Mouse (Mus musculus): ENCODE results near the gene Cdt1.
A peak's percentile ranks its signal among the peaks of the same experiment; 100 is the strongest.

Gene Cdt1

GRCm38 (mm10) chr8:122567361-122568108 lies at the start of gene Cdt1:
Gene Cdt1, plus strand, starts transcription at chr8:122568015.
- peak; percentile 96 for DNase-seq (ENCODE audit: low read depth, low spot score)

GRCm38 (mm10) chr8:122520611-122521010 lies 47.2 kb upstream of the Cdt1 start:
- no peak for DNase-seq (ENCODE audit: low read depth, low spot score)

GRCm38 (mm10) chr8:122522796-122523651 lies 44.8 kb upstream of the Cdt1 start:
- DNase-seq (ENCODE audit: low read depth, low spot score): no peak

DNA sequence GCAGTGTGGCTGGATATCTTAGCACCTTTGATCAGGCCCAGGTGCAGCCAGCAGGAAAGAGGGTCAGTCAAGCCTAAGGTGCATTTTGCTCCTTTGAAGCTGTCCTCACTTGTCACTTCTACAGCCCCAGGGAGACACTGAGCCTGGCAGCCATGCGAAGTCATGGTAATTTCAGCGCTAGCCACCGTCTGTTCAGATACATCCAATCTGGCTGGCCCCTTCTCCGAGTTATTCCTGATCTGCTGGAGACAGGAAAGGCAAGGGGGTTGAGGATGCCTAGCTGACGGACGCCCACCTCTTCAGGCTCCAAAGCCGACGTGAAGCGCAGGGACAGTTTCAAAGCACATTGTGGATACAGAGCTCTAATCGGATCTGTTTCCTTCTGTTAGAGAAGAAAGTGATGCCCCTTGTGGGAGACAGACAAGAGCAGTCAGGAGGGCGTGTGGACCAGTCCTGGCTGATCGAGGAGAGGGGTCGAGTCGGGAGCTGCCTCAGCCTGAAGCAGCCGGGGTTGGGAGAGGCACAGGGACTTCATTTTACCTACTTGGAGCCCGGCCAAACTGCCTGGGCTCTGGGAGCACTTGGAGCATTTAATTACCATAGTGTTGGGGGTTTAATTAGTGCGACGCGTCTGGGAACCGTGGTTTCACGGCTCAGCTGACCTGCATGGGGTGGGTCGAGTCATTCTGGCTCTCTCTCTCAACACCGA lies 44.0 kb upstream of the Cdt1 start:
- DNase-seq (ENCODE audit: low read depth, low spot score): no peak

GRCm38 (mm10) chr8:122524506-122524905 lies 43.3 kb upstream of the Cdt1 start:
- DNase-seq (ENCODE audit: low read depth, low spot score): no peak

DNA sequence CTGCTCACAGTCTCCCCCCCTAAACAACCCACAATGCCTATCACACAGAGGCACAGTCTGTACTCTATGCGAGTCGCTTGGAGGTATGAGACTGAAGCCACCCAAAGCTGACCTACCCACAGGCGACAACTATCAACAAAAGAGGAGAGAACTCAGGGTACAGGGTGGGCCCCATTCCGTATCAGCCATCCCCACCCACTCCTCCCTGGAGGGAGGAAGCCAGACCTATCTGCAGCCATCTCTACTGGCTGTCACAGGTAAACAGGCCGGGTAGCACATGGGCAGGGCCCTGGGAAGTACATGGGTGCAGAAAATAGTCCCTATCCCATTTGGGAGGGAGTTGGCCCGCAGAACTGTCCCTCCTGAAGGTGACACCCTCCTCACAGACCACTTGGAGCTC lies 42.8 kb upstream of the Cdt1 start:
- DNase-seq (ENCODE audit: low read depth, low spot score): no peak

- DNase-seq (ENCODE audit: low read depth, low spot score): no peak
Observed at GRCm38 (mm10) chr8:122526084-122526483, 41.7 kb upstream of the Cdt1 start.

DNA sequence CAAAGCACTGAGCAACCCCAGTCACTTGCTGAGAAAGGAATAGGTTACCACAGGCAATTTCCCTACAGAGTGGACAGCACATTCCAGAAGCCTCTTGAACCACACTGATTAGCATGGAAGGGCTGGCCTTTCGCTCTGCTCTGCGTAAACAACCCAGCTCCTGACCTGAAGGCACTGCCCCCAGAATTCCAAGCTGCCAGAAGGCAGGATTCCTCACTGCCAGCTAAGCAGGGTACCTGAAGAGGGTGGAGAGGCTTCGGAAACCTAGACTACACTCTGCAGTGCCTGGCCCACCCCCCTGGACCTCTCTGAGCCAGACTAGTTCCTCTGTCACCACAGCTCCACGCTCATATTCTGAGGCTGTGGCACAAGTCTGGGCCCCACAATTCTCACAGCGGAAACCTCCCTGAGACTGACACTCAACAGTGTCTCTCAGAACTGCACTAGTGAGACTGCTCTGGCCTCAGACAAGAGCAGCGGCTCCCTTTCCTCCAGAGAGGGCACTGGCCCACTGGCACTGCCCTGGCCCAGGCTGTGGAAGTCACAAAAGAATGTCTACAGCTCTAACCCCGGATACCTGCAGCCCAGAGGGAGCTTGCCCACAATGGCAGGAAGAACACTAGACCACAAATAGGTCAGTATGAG lies 41.2 kb upstream of the Cdt1 start:
- DNase-seq (ENCODE audit: low read depth, low spot score): no peak

GRCm38 (mm10) chr8:122527937-122528336 lies 39.9 kb upstream of the Cdt1 start:
- no peak for DNase-seq (ENCODE audit: low read depth, low spot score)

DNA sequence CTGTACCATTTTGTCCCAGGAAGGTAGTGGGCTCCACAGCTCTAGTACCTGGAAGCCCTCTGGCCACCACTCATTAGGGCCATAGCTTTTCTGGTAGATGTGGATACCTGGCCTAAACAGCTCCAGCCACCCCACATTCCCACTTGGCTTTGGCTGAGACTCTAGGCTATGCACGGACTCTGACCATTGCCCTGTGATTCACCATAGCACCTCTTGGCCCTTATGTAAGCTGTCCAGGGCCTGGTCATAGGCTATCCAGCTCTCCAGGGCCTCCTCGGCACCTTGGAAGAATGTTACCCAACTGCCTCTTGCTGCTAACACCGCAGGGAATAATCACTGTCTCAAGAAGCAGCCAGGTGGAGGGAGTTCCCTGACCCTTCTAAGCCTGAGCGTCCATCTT lies 38.7 kb upstream of the Cdt1 start:
- no peak for DNase-seq (ENCODE audit: low read depth, low spot score)

DNA sequence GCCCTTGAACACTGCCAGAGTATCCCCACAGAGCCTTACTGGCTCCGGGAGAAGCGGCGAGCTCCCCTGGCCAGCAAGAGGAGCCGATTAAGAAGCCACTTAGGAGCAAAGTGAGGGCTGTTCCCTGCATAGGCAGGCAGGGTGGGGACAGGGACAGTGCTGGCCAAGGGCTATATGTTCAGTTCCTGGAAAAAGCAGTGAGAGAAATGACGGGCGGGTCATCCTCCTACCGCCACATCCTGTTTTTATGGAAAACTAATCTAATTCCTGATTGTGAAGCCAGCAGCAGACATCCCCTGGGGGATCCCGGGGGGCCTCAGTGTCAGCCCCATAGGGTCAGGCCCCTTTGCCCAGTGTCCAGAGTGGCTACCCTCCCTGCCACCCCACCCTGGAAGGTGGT lies 36.5 kb upstream of the Cdt1 start:
- no peak for DNase-seq (ENCODE audit: low read depth, low spot score)

GRCm38 (mm10) chr8:122537033-122537432 lies 30.8 kb upstream of the Cdt1 start:
- no peak for DNase-seq (ENCODE audit: low read depth, low spot score)

DNA sequence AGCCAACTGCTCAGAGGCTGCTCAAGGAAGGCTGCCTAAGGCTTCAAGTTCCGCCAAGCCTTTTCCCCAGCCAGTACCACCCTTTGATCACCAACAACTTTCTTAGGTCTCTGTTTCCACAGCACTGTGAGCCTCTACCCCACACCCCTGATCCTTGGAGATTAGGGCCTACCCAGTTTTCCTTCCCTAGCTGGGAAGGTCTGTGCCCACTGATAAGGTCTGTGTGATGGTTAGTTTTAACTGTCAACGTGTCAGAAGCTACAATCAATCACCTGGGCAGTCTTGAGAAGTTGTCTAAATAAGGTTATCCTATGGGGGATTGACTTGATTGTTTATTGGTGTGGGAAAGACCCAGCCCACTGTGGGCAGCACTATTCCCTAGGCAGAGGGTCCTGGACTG lies 30.0 kb upstream of the Cdt1 start:
- no peak for DNase-seq (ENCODE audit: low read depth, low spot score)

DNA sequence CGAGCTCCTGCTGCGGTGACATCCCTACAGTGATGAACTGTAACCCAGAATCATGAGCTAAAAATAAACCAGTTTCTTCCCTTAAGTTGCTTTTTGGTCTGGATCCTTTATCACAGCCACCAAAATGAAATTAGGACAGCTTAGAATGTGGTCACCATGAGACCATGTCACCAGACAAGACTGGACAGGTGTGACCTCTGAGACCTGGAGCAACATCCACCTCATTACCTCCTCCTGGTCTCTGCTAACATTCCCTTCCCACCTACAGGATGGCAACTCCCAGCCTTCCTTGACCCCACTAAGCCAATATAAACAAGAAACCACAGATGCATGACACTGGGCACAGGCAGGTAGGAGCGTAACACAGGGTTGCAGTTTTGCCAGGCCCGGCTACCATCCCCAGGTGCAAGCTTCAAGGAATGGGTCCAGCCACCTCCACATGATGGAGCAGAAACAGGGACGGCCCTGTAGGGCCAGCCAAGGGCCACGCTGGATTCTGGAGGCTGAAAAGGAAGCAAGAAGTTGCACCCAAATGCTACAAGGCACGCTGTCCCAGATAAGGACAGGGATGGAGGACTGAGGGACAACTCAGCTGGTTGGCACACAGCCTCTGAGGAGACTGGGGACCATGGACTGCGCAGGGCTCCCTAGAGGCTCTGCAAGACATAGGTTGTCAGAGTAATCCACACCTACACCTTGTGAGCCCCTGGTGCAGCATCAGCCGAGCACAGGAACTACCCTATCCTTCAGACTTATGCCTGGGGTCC lies 29.3 kb upstream of the Cdt1 start:
- DNase-seq (ENCODE audit: low read depth, low spot score): no peak

DNA sequence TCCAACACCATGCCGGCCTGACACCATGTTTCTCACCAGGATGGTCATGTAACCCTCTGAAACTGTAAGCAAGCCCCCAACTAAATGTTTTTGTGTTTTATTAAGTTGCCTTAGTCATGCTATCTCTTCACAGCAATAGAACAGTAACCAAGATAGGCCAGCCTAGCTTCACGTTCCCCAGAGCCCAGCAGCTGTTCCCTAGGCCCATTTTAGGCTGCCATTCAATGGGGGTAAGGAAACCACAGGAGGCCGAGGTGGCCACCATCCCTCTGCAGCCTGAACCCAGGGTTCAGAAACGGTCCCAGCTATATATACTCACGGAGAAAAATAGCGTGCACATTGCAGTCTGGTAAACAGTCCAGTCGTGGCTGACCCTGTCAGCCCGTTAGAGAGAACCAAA lies 23.7 kb upstream of the Cdt1 start:
- no peak for DNase-seq (ENCODE audit: low read depth, low spot score)

GRCm38 (mm10) chr8:122546066-122546755 lies 21.6 kb upstream of the Cdt1 start:
- no peak for DNase-seq (ENCODE audit: low read depth, low spot score)

GRCm38 (mm10) chr8:122546811-122547453 lies 20.9 kb upstream of the Cdt1 start:
- no peak for DNase-seq (ENCODE audit: low read depth, low spot score)

DNA sequence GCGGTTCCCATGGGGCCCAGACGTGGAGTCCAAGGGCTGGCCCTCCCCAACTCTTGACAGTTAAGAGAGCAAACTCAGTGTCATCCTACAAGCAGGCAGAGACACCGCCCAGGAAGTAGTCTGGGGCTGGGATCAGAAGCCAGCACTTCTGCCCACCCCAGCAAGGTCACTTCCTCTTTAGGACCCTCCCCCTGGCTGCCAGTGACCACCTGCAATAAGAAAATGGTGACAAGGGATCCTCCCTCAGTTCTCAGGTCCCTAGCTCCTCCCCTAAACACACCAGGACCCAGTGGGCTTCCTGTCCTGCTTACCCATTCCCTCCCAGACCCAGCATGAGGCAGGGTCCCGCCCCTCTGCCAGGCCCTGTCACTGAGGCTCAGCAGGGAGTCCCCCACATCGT lies 20.0 kb upstream of the Cdt1 start:
- no peak for DNase-seq (ENCODE audit: low read depth, low spot score)

- DNase-seq (ENCODE audit: low read depth, low spot score): no peak
Observed at GRCm38 (mm10) chr8:122548331-122548730, 19.5 kb upstream of the Cdt1 start.

DNA sequence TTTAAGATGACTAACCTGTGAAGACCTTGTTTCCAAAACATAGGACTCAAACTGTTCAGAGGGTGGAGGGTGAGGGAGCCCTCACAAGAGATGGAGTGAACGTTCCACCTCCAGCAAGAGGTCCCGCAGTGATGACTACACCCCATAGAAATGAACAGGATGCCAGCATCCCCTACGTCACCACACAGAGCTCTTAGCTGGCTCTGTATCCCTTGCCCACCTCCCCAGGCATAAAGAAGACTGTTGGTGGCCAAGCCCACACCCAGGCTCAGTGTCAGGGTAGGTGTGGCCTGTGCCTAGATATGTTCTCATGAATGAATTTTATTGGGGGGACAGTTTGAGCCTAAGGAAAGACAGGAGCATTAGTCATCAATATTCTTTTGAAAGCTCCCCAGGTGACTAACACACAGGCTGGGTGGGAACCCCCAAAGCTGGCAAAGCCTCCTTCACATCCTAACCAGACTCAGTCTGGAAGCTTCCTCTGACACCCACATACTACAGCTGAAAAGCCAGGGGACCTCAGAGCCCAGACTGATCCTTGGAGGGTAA lies 18.9 kb upstream of the Cdt1 start:
- DNase-seq (ENCODE audit: low read depth, low spot score): no peak

All from embryo, embryonic 11.5 days (tissue).